ENCODE assay signal across 20 mouse cellular contexts in genomic region chr3:52143017-52143416, GRCm38 (mm10). TPM values are rescaled to one million over a fixed set of nuclear protein-coding genes. Genes with fewer than 3 reads are reported as not detected.
DNase-seq lines count a peak whose midpoint lies in the region; ATAC-seq and TF ChIP-seq lines count a peak whose summit lies in the region.
"Had no signal": no experiment of that assay in that cellular context is flagged by ENCODE, and none has a peak within 500 bp of the region (broad histone marks: within the 10 kb centered on the region; RNA-seq: fewer than 3 reads in every experiment).

No protein-coding gene starts in this region.

- H3K36me3 ChIP-seq in heart, embryonic 15.5 days = no peaks in the 10 kb centered on the region
- no peaks in the 10 kb centered on the region for H3K36me3 ChIP-seq in heart, embryonic 11.5 days (ENCODE audit: control insufficient read depth, insufficient read depth, low read length)
- H3K36me3 ChIP-seq in lung, embryonic 14.5 days (ENCODE audit: insufficient read depth) = no peaks in the 10 kb centered on the region
- H3K36me3 ChIP-seq: embryonic facial prominence, embryonic 13.5 days; forebrain, embryonic 12.5 days; heart, embryonic 13.5 days; hindbrain, embryonic 12.5 days had no signal

- 71% methylated on average over 7 of the region's 7 CpGs for WGBS in heart, embryonic 15.5 days
- 72% methylated on average over 7 of the region's 7 CpGs for WGBS in heart, embryonic 11.5 days (ENCODE audit: insufficient replicate concordance)
- 66% methylated on average over 7 of the region's 7 CpGs for WGBS in lung, embryonic 14.5 days

- no peak overlapping the region for H3K4me3 ChIP-seq in heart, embryonic 15.5 days
- no peak overlapping the region for H3K4me3 ChIP-seq in heart, embryonic 11.5 days (ENCODE audit: low read depth, low read length)
- H3K4me3 ChIP-seq in lung, embryonic 14.5 days (ENCODE audit: low read depth, low read length) = no peak overlapping the region
- H3K4me3 ChIP-seq: embryonic facial prominence, embryonic 13.5 days; forebrain, embryonic 12.5 days; heart, embryonic 13.5 days; hindbrain, embryonic 12.5 days had no signal

- no peaks in the 10 kb centered on the region for H3K27me3 ChIP-seq in heart, embryonic 15.5 days
- H3K27me3 ChIP-seq in heart, embryonic 11.5 days (ENCODE audit: control insufficient read depth, insufficient read depth, low read length) = no peaks in the 10 kb centered on the region
- no peaks in the 10 kb centered on the region for H3K27me3 ChIP-seq in lung, embryonic 14.5 days (ENCODE audit: insufficient read depth, low read length)
- H3K27me3 ChIP-seq: embryonic facial prominence, embryonic 13.5 days; forebrain, embryonic 12.5 days; heart, embryonic 13.5 days; hindbrain, embryonic 12.5 days had no signal

- TF ChIP-seq CTCF in lung, embryonic 14.5 days (IDR thresholded peaks at IDR 0.05; ENCODE audit: low read depth) = no peak

- H3K4me2 ChIP-seq in heart, embryonic 15.5 days = no peak overlapping the region
- no peak overlapping the region for H3K4me2 ChIP-seq in heart, embryonic 11.5 days
- H3K4me2 ChIP-seq in lung, embryonic 14.5 days = no peak overlapping the region
- H3K4me2 ChIP-seq: embryonic facial prominence, embryonic 13.5 days; forebrain, embryonic 12.5 days; heart, embryonic 13.5 days; hindbrain, embryonic 12.5 days had no signal

- H3K9me3 ChIP-seq in heart, embryonic 15.5 days (replicated peaks) = no peaks in the 10 kb centered on the region
- H3K9me3 ChIP-seq in heart, embryonic 11.5 days (replicated peaks; ENCODE audit: control insufficient read depth, low read length) = no peaks in the 10 kb centered on the region
- no peaks in the 10 kb centered on the region for H3K9me3 ChIP-seq in lung, embryonic 14.5 days (ENCODE audit: low read depth, low read length)
- H3K9me3 ChIP-seq: embryonic facial prominence, embryonic 13.5 days; forebrain, embryonic 12.5 days; heart, embryonic 13.5 days; hindbrain, embryonic 12.5 days had no signal

- 0 out of 2 replicates have a peak, but pooled peaks have one; percentile 39 for ATAC-seq in heart, embryonic 15.5 days (replicated peaks; ENCODE audit: insufficient number of reproducible peaks, insufficient read depth, low FRiP score, low read depth)
- no peak for ATAC-seq in heart, embryonic 11.5 days (replicated peaks; ENCODE audit: insufficient number of reproducible peaks, low FRiP score, low TSS enrichment)
- ATAC-seq in lung, embryonic 14.5 days (ENCODE audit: insufficient read depth) = no peak
- ATAC-seq: forebrain, embryonic 16.5 days; hindbrain, embryonic 16.5 days; inflammation-experienced regulatory T-cells, adult 6 months; intestine, postnatal 0 days had no signal

- H3K4me1 ChIP-seq in heart, embryonic 15.5 days (replicated peaks) = peaks cover 6% of the 10 kb centered on the region
- 0 out of 2 replicates have a peak, but pooled peaks cover 3% of the 10 kb centered on the region for H3K4me1 ChIP-seq in heart, embryonic 11.5 days (ENCODE audit: control insufficient read depth, insufficient read depth, low read length)
- H3K4me1 ChIP-seq in lung, embryonic 14.5 days (ENCODE audit: insufficient read depth) = no peaks in the 10 kb centered on the region
- H3K4me1 ChIP-seq: embryonic facial prominence, embryonic 13.5 days; forebrain, embryonic 12.5 days; hindbrain, embryonic 12.5 days had no signal

- DNase-seq in lung, embryonic 14.5 days = peak; percentile 65
- no peak for DNase-seq in lung, adult 18-20 months
- DNase-seq in lung, postnatal 10 days = peak; percentile 42
- DNase-seq in lung, postnatal 4 days = no peak
- DNase-seq in c-Kit-positive CD71-positive TER-119-positive erythroid progenitor cells, embryonic 14.5 days (ENCODE audit: low spot score) = no peak
- DNase-seq: adrenal gland, postnatal 10 days; cerebellum, adult 11-12 months; cerebellum, adult 9-10 months; cerebellum, postnatal 25 days; gastrocnemius, postnatal 10 days had no signal

- no peak overlapping the region for H3K27ac ChIP-seq in heart, embryonic 15.5 days
- H3K27ac ChIP-seq in heart, embryonic 11.5 days (ENCODE audit: low read depth, low read length) = no peak overlapping the region
- H3K27ac ChIP-seq in lung, embryonic 14.5 days (ENCODE audit: low read depth) = no peak overlapping the region
- H3K27ac ChIP-seq: embryonic facial prominence, embryonic 13.5 days; forebrain, embryonic 12.5 days; heart, embryonic 13.5 days; hindbrain, embryonic 12.5 days had no signal

- H3K9ac ChIP-seq in heart, embryonic 15.5 days = no peak overlapping the region
- H3K9ac ChIP-seq in heart, embryonic 11.5 days (ENCODE audit: low read depth, low read length) = no peak overlapping the region
- H3K9ac ChIP-seq in lung, embryonic 14.5 days = no peak overlapping the region
- H3K9ac ChIP-seq: embryonic facial prominence, embryonic 13.5 days; forebrain, embryonic 12.5 days; heart, embryonic 13.5 days; hindbrain, embryonic 12.5 days had no signal

RNA-seq across cellular contexts. Expression of gene Maml3, which starts 38.1 kb away (rescaled TPM):
- polyA plus RNA-seq in heart, embryonic 15.5 days (2015; fragmentation: Nextera tagmentation; extraction: Ambion mirVana) = 1.9 and 2.9 TPM in 2 replicates
- 2.1 and 2.6 TPM in 2 replicates for polyA plus RNA-seq in heart, embryonic 11.5 days (2014; fragmentation: Nextera tagmentation; extraction: Ambion mirVana)
- 8.4 and 9.1 TPM in 2 replicates for polyA plus RNA-seq in lung, embryonic 14.5 days (2014; fragmentation: Nextera tagmentation; extraction: Ambion mirVana)

Comparison
In these comparisons a context has a peak if more than half of its experiments do, and no peak if none do; other contexts are left out.
1. DNase-seq: peak in lung, embryonic 14.5 days (single experiment) and lung, postnatal 10 days (single experiment); none in lung, adult 18-20 months (0 of 2), lung, postnatal 4 days (0 of 2) and c-Kit-positive CD71-positive TER-119-positive erythroid progenitor cells, embryonic 14.5 days (single experiment).